Mouse (Mus musculus) kidney, embryonic 14.5 days (tissue): ENCODE measurements around the gene Myh13. TPM values are rescaled to one million over a fixed set of nuclear protein-coding genes. Genes with fewer than 3 reads are reported as not detected.

Source experiments
- ATAC-seq: fragments of 200-750 bp; cut with Nextera tagmentation; 2 replicates; pipeline ENCODE4 v1.8.0; 2017; ENCODE audit warnings: moderate number of reproducible peaks, mild to moderate bottlenecking, moderate TSS enrichment, moderate library complexity; ENCODE audit not compliant: low FRiP score, low TSS enrichment
- H3K27ac ChIP-seq: fragments of 300-500 bp; sonication (generic); 2 replicates; pipeline ENCODE4 v1.5.1; 2014; ENCODE audit warnings: low read depth, mild to moderate bottlenecking, low read length, moderate library complexity, mixed read lengths
- H3K27me3 ChIP-seq: fragments of 300-500 bp; sonication (generic); 2 replicates; pipeline ENCODE4 v1.6.1; 2014; ENCODE audit warnings: mild to moderate bottlenecking, low read length; ENCODE audit not compliant: control insufficient read depth, insufficient read depth
- H3K36me3 ChIP-seq: fragments of 300-500 bp; sonication (generic); 2 replicates; pipeline ENCODE4 v1.6.1; 2014; ENCODE audit warnings: low read length, mixed read lengths; ENCODE audit not compliant: control insufficient read depth, insufficient read depth
- H3K4me1 ChIP-seq: fragments of 300-500 bp; sonication (generic); 2 replicates; pipeline ENCODE4 v1.6.1; 2014; ENCODE audit warnings: low read length, mixed read lengths; ENCODE audit not compliant: control insufficient read depth, insufficient read depth
- H3K4me2 ChIP-seq: fragments of 300-500 bp; sonication (generic); replicated peaks from 2 replicates; pipeline ENCODE4 v1.6.1; 2014; ENCODE audit warnings: low read depth, mild to moderate bottlenecking, low read length
- H3K4me3 ChIP-seq: fragments of 300-500 bp; sonication (generic); 2 replicates; pipeline ENCODE4 v1.5.1; 2014; ENCODE audit warnings: mild to moderate bottlenecking, low read length
- H3K9ac ChIP-seq: fragments of 300-500 bp; sonication (generic); 2 replicates; pipeline ENCODE4 v1.6.1; 2014; ENCODE audit warnings: low read depth, mild to moderate bottlenecking, low read length, moderate library complexity
- H3K9me3 ChIP-seq: fragments of 300-500 bp; sonication (generic); 2 replicates; pipeline ENCODE4 v1.6.1; 2016; ENCODE audit warnings: low read length; ENCODE audit not compliant: control insufficient read depth
- WGBS: fragments of 180-500 bp; shearing (Covaris S2); extraction: QIAGEN DNeasy Blood & Tissue Kit; methylation state at CpG from one replicate; pipeline ENCODE4 v1.1.7; 2014; 5-methylcytosine and 5-hydroxymethylcytosine counted together
- polyA plus RNA-seq: library from polyadenylated mRNA; unstranded; fragments of >200 nt; fragmentation: Nextera tagmentation; extraction: Ambion mirVana; gene quantifications from 2 replicates; pipeline ENCODE4 v1.2.1, GENCODE M21; 2014

Gene Myh13
- not detected in 2 replicates for polyA plus RNA-seq

- no peak for ATAC-seq
- 90% methylated on average over 7 of the region's 7 CpGs for whole genome bisulfite sequencing
- no peaks in the 10 kb centered on the region for H3K9me3 ChIP-seq
- no peak within 1 kb of the TSS for H3K27ac ChIP-seq
- no peaks in the 10 kb centered on the region for H3K27me3 ChIP-seq
- H3K4me1 ChIP-seq: no peaks in the 10 kb centered on the region
- H3K36me3 ChIP-seq: no peaks in the 10 kb centered on the region
- no peak within 1 kb of the TSS for H3K9ac ChIP-seq
- H3K4me2 ChIP-seq: no peak within 1 kb of the TSS
- H3K4me3 ChIP-seq: no peak within 1 kb of the TSS
Observed at GRCm38 (mm10) chr11:67321358-67321757, at the start of gene Myh13. Gene Myh13, plus strand, starts transcription at chr11:67321658.

GRCm38 (mm10) chr11:67276601-67277174 is 44.8 kb upstream of the Myh13 start, which contains the start of gene Myh8:
Gene Myh8, plus strand, starts transcription at chr11:67277124.
- H3K9me3 ChIP-seq: no peaks in the 10 kb centered on the region
- no peak for ATAC-seq
- no peak within 1 kb of the TSS for H3K9ac ChIP-seq
- no peaks in the 10 kb centered on the region for H3K36me3 ChIP-seq
- WGBS: 85% methylated on average over 10 of the region's 10 CpGs
- no peak within 1 kb of the TSS for H3K27ac ChIP-seq
- no peak within 1 kb of the TSS for H3K4me2 ChIP-seq
- H3K4me1 ChIP-seq: no peaks in the 10 kb centered on the region
- H3K4me3 ChIP-seq: no peak within 1 kb of the TSS
- no peaks in the 10 kb centered on the region for H3K27me3 ChIP-seq

GRCm38 (mm10) chr11:67293440-67293839 is 28.0 kb upstream of the Myh13 start:
- WGBS: 85% methylated on average over 1 of the region's 1 CpGs
- Histone ChIP-seq H3K9ac (no peak overlapping the region), H3K4me2 (no peak overlapping the region), H3K9me3 (peaks cover 4% of the 10 kb centered on the region; the same call in 1 of the 2 replicates), H3K4me1 (no peaks in the 10 kb centered on the region), H3K36me3 (no peaks in the 10 kb centered on the region), H3K27ac (no peak overlapping the region), H3K27me3 (no peaks in the 10 kb centered on the region), H3K4me3 (no peak overlapping the region)
- no peak for ATAC-seq

GRCm38 (mm10) chr11:67313733-67314452 is 7.6 kb upstream of the Myh13 start:
- no peak for ATAC-seq
- H3K9ac ChIP-seq: no peak overlapping the region
- no peaks in the 10 kb centered on the region for H3K4me1 ChIP-seq
- H3K27me3 ChIP-seq: no peaks in the 10 kb centered on the region
- H3K27ac ChIP-seq: no peak overlapping the region
- no peaks in the 10 kb centered on the region for H3K36me3 ChIP-seq
- no peak overlapping the region for H3K4me3 ChIP-seq
- no peaks in the 10 kb centered on the region for H3K9me3 ChIP-seq
- H3K4me2 ChIP-seq: no peak overlapping the region
- 50% methylated on average over 15 of the region's 15 CpGs for WGBS

DNA sequence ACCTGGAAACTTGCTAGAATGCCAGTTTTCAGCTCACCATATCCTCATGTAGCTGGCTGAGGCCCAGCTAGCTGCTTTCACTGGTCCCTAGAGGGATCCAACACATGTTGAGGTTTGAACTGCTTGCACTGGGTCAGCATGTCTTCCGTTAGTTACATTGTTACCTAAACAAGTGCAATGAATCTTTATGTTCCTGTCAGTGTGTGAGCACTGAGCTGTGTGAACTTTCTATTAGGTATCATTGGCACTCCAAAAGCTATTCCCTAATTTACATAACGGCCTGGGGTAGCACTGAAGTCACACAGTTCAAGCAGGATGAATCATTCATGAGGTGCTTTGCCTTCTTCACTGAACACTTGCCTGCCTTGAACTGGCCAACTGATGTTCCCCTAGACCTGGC is 5.1 kb downstream of the Myh13 start:
- Histone ChIP-seq H3K4me2 (no peak overlapping the region), H3K27me3 (no peaks in the 10 kb centered on the region), H3K36me3 (no peaks in the 10 kb centered on the region), H3K4me1 (no peaks in the 10 kb centered on the region), H3K27ac (no peak overlapping the region), H3K9ac (no peak overlapping the region), H3K4me3 (no peak overlapping the region), H3K9me3 (no peaks in the 10 kb centered on the region)
- WGBS: 49% methylated on average over 2 of the region's 2 CpGs
- ATAC-seq: no peak

- WGBS: 88% methylated on average over 3 of the region's 3 CpGs
- no peaks in the 10 kb centered on the region for H3K27me3 ChIP-seq
- H3K4me1 ChIP-seq: no peaks in the 10 kb centered on the region
- no peaks in the 10 kb centered on the region for H3K9me3 ChIP-seq
- H3K36me3 ChIP-seq: no peaks in the 10 kb centered on the region
- H3K27ac ChIP-seq: no peak overlapping the region
- no peak overlapping the region for H3K4me2 ChIP-seq
- no peak overlapping the region for H3K4me3 ChIP-seq
- ATAC-seq: no peak
- H3K9ac ChIP-seq: no peak overlapping the region
Observed at GRCm38 (mm10) chr11:67344556-67344955, 23.1 kb downstream of the Myh13 start.

DNA sequence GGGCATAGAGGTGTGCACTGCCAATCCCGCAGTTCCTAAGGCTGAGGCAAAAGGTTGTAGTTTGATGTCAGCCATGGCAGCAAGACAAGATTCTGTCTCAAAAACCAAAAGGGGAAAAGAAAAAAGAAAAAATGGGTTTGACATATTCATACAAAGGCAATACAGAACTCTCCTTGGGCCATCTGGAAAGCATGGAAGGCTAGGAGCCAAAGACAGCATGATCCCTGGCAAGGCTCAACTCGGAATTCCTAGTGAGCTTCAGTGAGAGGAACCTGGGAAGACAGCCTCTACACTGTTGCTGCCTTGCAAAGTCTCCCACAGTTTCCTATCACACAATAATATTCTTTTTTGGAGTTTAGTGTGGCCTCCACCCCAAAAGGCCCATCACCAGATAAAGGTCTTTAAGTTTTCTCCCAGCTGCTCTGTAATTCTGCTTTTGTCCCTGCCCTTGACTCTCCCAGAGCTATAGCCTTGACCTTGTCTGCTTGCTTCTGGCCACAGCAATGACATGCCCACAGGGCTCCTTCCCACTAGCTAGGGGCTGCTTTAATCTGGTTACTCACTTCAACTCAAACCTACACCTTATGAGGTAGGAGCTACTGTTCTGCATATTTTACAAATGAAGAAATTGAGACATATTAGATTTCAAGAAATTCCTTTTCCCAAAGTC is 23.9 kb downstream of the Myh13 start:
- no peak overlapping the region for H3K4me3 ChIP-seq
- WGBS: 73% methylated on average over 2 of the region's 2 CpGs
- H3K4me1 ChIP-seq: no peaks in the 10 kb centered on the region
- ATAC-seq: no peak
- no peaks in the 10 kb centered on the region for H3K36me3 ChIP-seq
- no peak overlapping the region for H3K4me2 ChIP-seq
- no peaks in the 10 kb centered on the region for H3K9me3 ChIP-seq
- H3K9ac ChIP-seq: no peak overlapping the region
- H3K27ac ChIP-seq: no peak overlapping the region
- H3K27me3 ChIP-seq: no peaks in the 10 kb centered on the region

DNA sequence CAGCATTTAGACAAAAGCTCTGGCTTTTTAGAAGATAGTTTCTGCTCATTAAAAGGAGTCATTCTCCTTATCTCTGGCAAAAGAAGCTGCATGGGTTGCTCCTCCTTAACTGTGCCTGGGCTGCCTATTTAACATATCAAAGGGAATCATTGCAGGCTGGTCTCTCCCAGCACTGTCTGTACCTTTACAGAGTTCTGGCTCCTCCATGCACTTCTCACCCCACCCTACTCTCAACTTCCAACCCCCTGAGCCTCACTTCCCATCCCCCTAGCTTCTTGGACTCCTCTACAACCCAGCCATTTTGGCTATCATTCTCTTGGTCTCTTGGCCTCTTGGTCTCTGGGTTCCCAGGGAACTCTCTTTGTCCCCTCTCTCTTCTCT is 24.4 kb downstream of the Myh13 start:
- no peak for ATAC-seq
- Histone ChIP-seq H3K4me3 (no peak overlapping the region), H3K27ac (no peak overlapping the region), H3K4me2 (no peak overlapping the region), H3K9ac (no peak overlapping the region), H3K27me3 (no peaks in the 10 kb centered on the region), H3K4me1 (no peaks in the 10 kb centered on the region), H3K9me3 (no peaks in the 10 kb centered on the region), H3K36me3 (no peaks in the 10 kb centered on the region)

DNA sequence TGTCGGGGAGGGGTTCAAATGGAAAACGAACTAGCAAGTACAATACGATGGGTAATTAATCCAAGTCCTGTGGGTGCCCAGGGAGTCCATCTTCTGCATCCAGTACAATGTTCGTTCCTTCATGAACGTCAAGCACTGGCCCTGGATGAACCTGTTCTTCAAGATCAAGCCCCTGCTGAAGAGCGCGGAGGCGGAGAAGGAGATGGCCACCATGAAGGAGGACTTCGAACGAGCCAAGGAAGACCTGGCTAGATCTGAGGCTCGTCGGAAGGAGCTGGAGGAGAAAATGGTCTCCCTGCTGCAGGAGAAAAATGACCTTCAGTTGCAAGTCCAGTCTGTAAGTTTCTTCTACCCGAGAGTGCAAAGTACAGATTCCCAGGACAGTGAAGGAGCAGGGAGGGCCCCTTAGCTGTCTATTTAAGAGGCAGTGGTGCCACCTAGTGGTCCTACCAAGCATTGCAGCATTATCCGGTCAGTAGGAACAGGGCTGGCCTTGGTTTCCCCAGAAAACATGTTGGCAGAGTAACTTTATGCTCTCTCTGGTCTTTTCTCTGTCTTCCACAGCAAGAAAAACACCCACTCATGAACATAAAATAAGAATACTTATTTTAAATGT is 28.8 kb downstream of the Myh13 start:
- no peak overlapping the region for H3K27ac ChIP-seq
- ATAC-seq: peak; percentile 68; the same call in 1 of the 2 replicates
- H3K36me3 ChIP-seq: no peaks in the 10 kb centered on the region
- no peak overlapping the region for H3K4me3 ChIP-seq
- no peaks in the 10 kb centered on the region for H3K9me3 ChIP-seq
- no peak overlapping the region for H3K9ac ChIP-seq
- no peaks in the 10 kb centered on the region; the same call in 1 of the 2 replicates for H3K27me3 ChIP-seq
- WGBS: 56% methylated on average over 14 of the region's 14 CpGs
- no peaks in the 10 kb centered on the region for H3K4me1 ChIP-seq
- no peak overlapping the region for H3K4me2 ChIP-seq
